Mouse (Mus musculus) heart, postnatal 0 days (tissue): ENCODE data around the gene Ccdc134.

Source experiments
- CTCF ChIP-seq: IDR thresholded peaks from 2 replicates; pipeline ENCODE4 v1.5.1; 2016; ENCODE audit warnings: antibody characterized with exemption, control low read depth, low read depth
- EP300 ChIP-seq: IDR thresholded peaks from 2 replicates; pipeline ENCODE4 v1.6.1; 2016; ENCODE audit warnings: antibody characterized with exemption, low read depth

DNA sequence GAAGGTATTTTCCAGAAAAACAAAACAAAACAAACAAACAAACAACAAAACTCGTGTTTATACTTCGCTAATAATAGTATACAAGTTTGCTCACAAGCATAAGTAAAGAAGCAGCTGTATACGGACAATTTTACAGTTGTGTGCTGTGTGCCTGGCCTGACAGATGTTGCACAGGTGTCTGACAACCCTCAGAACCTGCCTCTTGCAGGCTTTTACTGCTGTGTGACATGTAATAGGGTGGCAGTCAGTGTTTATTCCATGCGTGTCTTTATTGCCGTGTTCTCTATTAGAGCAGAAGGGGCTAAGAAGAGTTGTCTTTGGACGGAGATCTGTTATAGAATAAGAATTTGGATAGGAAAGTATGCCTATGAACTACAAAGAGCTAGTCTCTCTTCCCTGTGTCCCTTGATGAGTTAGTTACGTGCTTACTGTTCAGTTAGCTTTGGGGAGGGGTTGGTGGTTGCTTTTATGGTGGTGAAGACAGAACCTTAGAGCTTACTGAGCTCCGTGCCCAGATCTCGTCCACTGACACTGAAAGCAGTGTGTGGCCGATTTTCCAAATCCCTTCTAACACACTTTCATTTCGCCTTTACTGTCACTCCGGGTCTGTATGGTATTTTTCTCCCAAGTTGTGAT, 34.4 kb downstream of the Ccdc134 start:
- TF ChIP-seq CTCF = no peak
- TF ChIP-seq EP300 = no peak
